Mouse (Mus musculus): Measurements from ENCODE around the gene Armcx1. TPM values are rescaled to one million over a fixed set of nuclear protein-coding genes. Genes with fewer than 3 reads are reported as not detected.
"Not testable (repeated sequence)": the region's sequence is repeated elsewhere in the genome, so short reads cannot be mapped to it uniquely, and the experiment has no call there.

Gene Armcx1
- polyA plus RNA-seq, 1 experiment, result 11.9 TPM

GRCm38 (mm10) chrX:134757293-134757995 is 39.7 kb downstream of the Armcx1 start:
- no peak for DNase-seq (ENCODE audit: low read depth)

- DNase-seq (ENCODE audit: low read depth), result not testable (repeated sequence)
These were observed 45.9 kb downstream of the Armcx1 start for GRCm38 (mm10) chrX:134763428-134764198.

Other genes starting within 250 kb of the Armcx1 start
- gene Taf7l, start 241.5 kb upstream of the Armcx1 start, polyA plus RNA-seq (2012; rRNA removed), result not detected in 2 replicates
- gene Timm8a1, start 176.1 kb upstream of the Armcx1 start, polyA plus RNA-seq (2012; rRNA removed), result 1.8 and 2.4 TPM in 2 replicates
- 0.94 and 1.0 TPM in 2 replicates for gene Btk, start 134.4 kb upstream of the Armcx1 start, polyA plus RNA-seq (2012; rRNA removed)
- 151 and 203 TPM in 2 replicates for gene Rpl36a, start 132.3 kb upstream of the Armcx1 start, polyA plus RNA-seq (2012; rRNA removed)
- 3.8 and 4.8 TPM in 2 replicates for gene Gla, start 116.8 kb upstream of the Armcx1 start, polyA plus RNA-seq (2012; rRNA removed)
- 15.6 and 25.7 TPM in 2 replicates for gene Hnrnph2, start 116.8 kb upstream of the Armcx1 start, polyA plus RNA-seq (2012; rRNA removed)
- 2.0 and 3.2 TPM in 2 replicates for gene Armcx4, start 31.4 kb upstream of the Armcx1 start, polyA plus RNA-seq (2012; rRNA removed)
- 23.4 and 32.2 TPM in 2 replicates for gene Armcx6, start 33.5 kb downstream of the Armcx1 start, polyA plus RNA-seq (2012; rRNA removed)
- 16.9 and 24.8 TPM in 2 replicates for gene Armcx3, start 38.6 kb downstream of the Armcx1 start, polyA plus RNA-seq (2012; rRNA removed)
- 30.6 and 39.9 TPM in 2 replicates for gene Armcx2, start 91.3 kb downstream of the Armcx1 start, polyA plus RNA-seq (2012; rRNA removed)
- gene Nxf2, start 246.8 kb downstream of the Armcx1 start, polyA plus RNA-seq (2012; rRNA removed), result 0.15 TPM in 1 of 2 replicates, not detected in the other